Mouse (Mus musculus) hindbrain, embryonic 13.5 days (tissue): Measurements from ENCODE around the gene Tmem262. TPM values are rescaled to one million over a fixed set of nuclear protein-coding genes. Genes with fewer than 3 reads are reported as not detected.

Source experiments
- ATAC-seq: fragments of 200-750 bp; cut with Nextera tagmentation; 2 replicates; pipeline ENCODE4 v1.8.0; 2017; ENCODE audit warnings: moderate TSS enrichment; ENCODE audit not compliant: low FRiP score
- H3K27ac ChIP-seq: fragments of 300-500 bp; sonication (generic); 2 replicates; pipeline ENCODE4 v1.5.1; 2015; ENCODE audit warnings: inconsistent platforms, mild to moderate bottlenecking, moderate library complexity
- H3K27me3 ChIP-seq: fragments of 300-500 bp; sonication (generic); 2 replicates; pipeline ENCODE4 v1.6.1; 2015; ENCODE audit warnings: mild to moderate bottlenecking, inconsistent platforms
- H3K36me3 ChIP-seq: fragments of 300-500 bp; sonication (generic); 2 replicates; pipeline ENCODE4 v1.6.1; 2015; ENCODE audit warnings: mild to moderate bottlenecking, inconsistent platforms
- H3K4me1 ChIP-seq: fragments of 300-500 bp; sonication (generic); replicated peaks from 2 replicates; pipeline ENCODE4 v1.6.1; 2015; ENCODE audit warnings: inconsistent platforms
- H3K4me2 ChIP-seq: fragments of 300-500 bp; sonication (generic); 2 replicates; pipeline ENCODE4 v1.6.1; 2015; ENCODE audit warnings: inconsistent platforms, mild to moderate bottlenecking, moderate library complexity
- H3K4me3 ChIP-seq: fragments of 300-500 bp; sonication (generic); 2 replicates; pipeline ENCODE4 v1.5.1; 2015; ENCODE audit warnings: mild to moderate bottlenecking, inconsistent platforms
- H3K9ac ChIP-seq: fragments of 300-500 bp; sonication (generic); 2 replicates; pipeline ENCODE4 v1.6.1; 2015; ENCODE audit warnings: mild to moderate bottlenecking, inconsistent platforms
- H3K9me3 ChIP-seq: fragments of 300-500 bp; sonication (generic); 2 replicates; pipeline ENCODE4 v1.6.1; 2016; ENCODE audit warnings: inconsistent platforms
- whole genome bisulfite sequencing: fragments of 180-500 bp; shearing (Covaris S2); methylation state at CpG from one replicate; pipeline ENCODE4 v1.1.7; 2015; 5-methylcytosine and 5-hydroxymethylcytosine counted together
- polyA plus RNA-seq: library from polyadenylated mRNA; unstranded; fragments of >200 nt; fragmentation: Nextera tagmentation; extraction: Ambion mirVana; gene quantifications from 2 replicates; pipeline ENCODE4 v1.2.1, GENCODE M21; 2015

The Tmem262 gene
- polyA plus RNA-seq, 1 experiment from 2014 or later, result not detected

DNA sequence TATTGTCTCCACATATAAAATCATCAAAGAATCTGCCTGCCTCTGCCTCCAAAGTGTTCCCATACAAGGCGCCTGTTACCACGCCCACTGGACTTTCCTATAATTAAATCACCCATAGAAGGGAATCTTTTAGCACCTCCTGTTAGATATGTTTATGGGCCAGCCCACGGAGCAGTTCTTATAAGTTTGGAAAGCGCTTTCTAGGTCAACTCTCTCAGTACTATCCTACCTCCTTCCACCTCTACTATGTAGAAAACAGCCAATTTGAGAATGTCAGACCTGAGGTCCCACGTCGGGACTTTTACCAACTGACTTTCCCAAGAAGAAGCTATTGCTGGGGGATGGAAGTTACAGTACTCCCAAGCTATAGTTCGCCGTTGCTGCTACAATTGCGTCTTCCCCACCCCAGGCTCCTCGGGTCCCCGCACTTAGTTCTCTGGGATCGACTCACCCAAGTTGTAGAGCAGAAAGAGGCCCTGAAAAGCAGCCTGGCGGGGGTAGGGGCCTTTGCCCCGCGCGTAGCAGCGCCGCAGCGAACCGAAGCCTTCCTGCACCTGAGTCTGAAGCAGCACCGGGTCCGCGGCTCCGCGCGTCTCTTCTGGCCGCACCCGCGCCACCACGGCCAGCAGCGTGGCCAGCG, 37.6 kb downstream of the Tmem262 start:
- peaks cover 57% of the 10 kb centered on the region for H3K36me3 ChIP-seq
- no peaks in the 10 kb centered on the region for H3K27me3 ChIP-seq
- peak overlapping the region; percentile 89 for H3K4me3 ChIP-seq
- H3K9ac ChIP-seq, result peak overlapping the region; percentile 89
- peak overlapping the region; percentile 93 for H3K4me2 ChIP-seq
- ATAC-seq, result no peak
- H3K4me1 ChIP-seq, result peaks cover 30% of the 10 kb centered on the region
- H3K27ac ChIP-seq, result peak overlapping the region; percentile 95
- 6% methylated on average over 32 of the region's 32 CpGs for WGBS
- H3K9me3 ChIP-seq, result no peaks in the 10 kb centered on the region

DNA sequence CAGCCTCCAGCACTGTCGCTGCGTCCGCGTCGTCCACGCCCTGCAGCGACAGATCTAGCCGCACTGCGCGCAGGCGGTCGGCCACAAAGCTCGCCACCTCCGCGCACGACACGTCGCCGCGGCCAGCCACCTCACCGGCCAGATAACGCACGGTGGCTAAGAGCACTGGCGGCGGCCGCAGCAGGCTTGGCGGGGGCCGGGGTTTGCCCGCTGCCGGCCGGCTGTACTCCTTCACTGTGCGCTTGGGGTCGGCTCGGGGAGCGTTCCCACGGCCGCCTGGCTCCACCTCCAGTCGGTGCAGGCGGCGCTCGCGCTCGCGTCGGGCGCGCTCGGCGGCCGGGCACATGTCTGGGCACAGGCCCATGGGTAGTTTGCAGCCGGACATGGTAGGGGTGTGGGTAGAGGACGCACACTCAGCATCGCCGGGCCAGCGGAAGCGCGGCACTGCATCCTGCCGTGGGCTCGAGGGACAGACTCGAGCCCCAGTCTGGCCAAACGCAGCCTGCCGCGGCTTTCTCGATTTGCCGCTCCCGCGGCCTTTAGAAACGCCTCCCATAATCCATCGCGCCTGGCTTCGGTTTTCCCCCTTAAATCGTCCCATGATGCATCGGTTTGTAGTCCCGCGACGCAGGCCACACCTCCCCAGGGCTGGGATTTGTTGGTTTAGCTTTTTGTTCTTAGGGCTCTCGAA, 38.3 kb downstream of the Tmem262 start, which contains the start of gene Sac3d1:
TSS of gene Sac3d1 (minus strand) at position 665 of the 691 bp plus-strand sequence.
- Histone ChIP-seq H3K4me3 (peak within 1 kb of the TSS; percentile 89), H3K36me3 (peaks cover 50% of the 10 kb centered on the region), H3K27ac (peak within 1 kb of the TSS; percentile 95), H3K4me2 (peak within 1 kb of the TSS; percentile 93), H3K9ac (peak within 1 kb of the TSS; percentile 89), H3K9me3 (no peaks in the 10 kb centered on the region), H3K4me1 (peaks cover 30% of the 10 kb centered on the region), H3K27me3 (no peaks in the 10 kb centered on the region)
- WGBS, result under 1% methylated on average over 77 of the region's 77 CpGs
- ATAC-seq, result peak; percentile 91

DNA sequence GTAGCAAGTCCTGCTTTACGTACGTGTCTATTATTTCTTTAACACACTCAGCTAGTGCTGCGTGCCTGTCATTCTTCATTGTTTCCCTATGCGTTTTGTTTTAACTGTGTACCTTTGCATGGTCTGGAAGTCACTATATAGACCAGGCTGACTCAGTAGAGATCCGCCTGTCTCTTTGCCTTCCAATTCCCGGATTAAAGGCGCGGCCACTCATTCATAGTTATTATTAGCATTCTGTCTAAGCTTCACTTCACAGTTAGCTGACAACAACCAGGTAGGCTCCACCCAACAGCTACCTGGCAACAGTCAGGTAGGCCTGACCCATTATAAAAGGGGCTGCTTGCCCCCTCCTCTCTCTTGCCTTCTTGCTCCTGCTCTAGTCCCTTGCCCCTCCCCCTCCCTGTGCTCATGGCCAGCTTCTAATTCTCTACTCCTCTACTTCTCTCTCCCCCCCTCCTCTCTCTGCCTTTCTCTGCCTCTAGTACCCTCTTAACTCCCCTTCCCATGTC, 38.9 kb downstream of the Tmem262 start:
- WGBS, result under 1% methylated on average over 8 of the region's 8 CpGs
- H3K27me3 ChIP-seq, result no peaks in the 10 kb centered on the region
- peak overlapping the region; percentile 93 for H3K4me2 ChIP-seq
- peaks cover 36% of the 10 kb centered on the region for H3K4me1 ChIP-seq
- peak overlapping the region; percentile 89 for H3K4me3 ChIP-seq
- no peaks in the 10 kb centered on the region for H3K9me3 ChIP-seq
- peak overlapping the region; percentile 95 for H3K27ac ChIP-seq
- peak overlapping the region; percentile 89 for H3K9ac ChIP-seq
- H3K36me3 ChIP-seq, result peaks cover 50% of the 10 kb centered on the region
- ATAC-seq, result peak; percentile 52

DNA sequence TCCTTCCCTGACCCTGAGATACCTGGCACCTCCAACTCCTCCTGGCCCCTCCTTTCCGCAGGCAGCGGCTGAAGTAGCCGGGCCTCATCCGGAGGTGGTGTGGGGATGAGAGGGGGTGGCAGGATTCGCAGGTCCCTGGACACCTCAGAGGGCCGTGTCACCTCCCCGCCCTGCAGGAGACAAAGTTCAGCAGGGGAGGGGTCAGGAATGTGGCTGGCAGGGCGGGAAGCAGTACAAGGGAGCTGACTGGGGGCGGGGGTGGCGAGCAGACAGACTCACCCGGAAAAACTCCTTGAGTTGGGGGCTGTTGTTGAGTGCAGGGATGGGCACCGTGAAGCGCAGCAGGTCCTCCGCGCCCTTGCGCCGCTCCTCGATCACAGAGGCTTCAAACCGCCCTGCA, 41.9 kb downstream of the Tmem262 start:
- Histone ChIP-seq H3K27ac (no peak overlapping the region), H3K4me2 (no peak overlapping the region), H3K4me3 (no peak overlapping the region), H3K36me3 (peaks cover 28% of the 10 kb centered on the region), H3K27me3 (no peaks in the 10 kb centered on the region), H3K9me3 (no peaks in the 10 kb centered on the region), H3K4me1 (peaks cover 31% of the 10 kb centered on the region), H3K9ac (0 out of 2 replicates have a peak overlapping the region, but pooled peaks have one; percentile 39)
- WGBS, result 39% methylated on average over 19 of the region's 19 CpGs
- no peak for ATAC-seq

DNA sequence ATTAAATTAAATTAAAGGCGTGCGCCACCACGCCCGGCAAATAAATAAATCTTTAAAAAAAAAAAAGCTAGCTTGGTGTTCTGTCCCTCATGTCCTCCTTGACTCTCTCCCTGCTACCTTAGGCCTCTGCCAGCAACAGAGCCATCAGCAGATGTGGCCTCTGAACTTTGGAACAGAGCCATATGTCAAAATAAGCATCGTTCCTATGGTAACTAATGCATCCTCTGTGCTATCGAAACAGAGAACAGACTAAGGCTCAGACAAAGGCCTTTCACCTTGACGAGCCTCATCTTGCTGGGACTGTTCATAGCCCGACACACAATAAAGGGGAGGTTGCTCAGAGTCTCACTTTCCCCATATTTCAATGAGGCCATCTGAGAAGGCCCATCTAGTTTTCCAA, 43.5 kb downstream of the Tmem262 start:
- Histone ChIP-seq H3K36me3 (peaks cover 28% of the 10 kb centered on the region), H3K4me3 (no peak overlapping the region), H3K9me3 (no peaks in the 10 kb centered on the region), H3K4me2 (no peak overlapping the region), H3K27ac (peak overlapping the region; percentile 49), H3K4me1 (peaks cover 25% of the 10 kb centered on the region), H3K9ac (peak overlapping the region; percentile 20; the same call in 1 of the 2 replicates), H3K27me3 (no peaks in the 10 kb centered on the region)
- ATAC-seq, result no peak
- WGBS, result 62% methylated on average over 8 of the region's 8 CpGs

DNA sequence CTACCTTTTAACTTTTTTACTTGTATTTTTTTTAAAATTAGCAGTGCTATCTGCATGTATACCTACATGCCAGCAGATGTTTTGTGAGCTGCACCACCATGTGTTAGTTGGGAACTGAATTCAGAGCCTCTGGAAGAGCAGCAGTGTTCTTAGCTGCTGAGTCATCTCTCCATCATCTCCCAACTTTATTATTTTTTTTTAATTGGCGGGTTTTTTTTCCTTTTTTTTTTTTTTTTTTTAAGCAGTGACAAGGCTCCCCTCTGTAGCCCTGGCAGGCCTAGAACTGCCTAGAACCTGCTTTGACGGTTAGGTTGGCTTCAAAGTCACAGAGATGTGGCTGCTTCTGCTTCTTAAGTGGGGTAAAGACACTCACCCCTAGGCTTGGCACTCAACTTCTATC, 45.1 kb downstream of the Tmem262 start:
- Histone ChIP-seq H3K4me1 (peaks cover 12% of the 10 kb centered on the region), H3K36me3 (peaks cover 25% of the 10 kb centered on the region), H3K27me3 (no peaks in the 10 kb centered on the region), H3K9ac (no peak overlapping the region), H3K9me3 (no peaks in the 10 kb centered on the region), H3K4me2 (no peak overlapping the region), H3K4me3 (no peak overlapping the region), H3K27ac (no peak overlapping the region)
- 83% methylated on average over 2 of the region's 2 CpGs for WGBS
- ATAC-seq, result no peak

DNA sequence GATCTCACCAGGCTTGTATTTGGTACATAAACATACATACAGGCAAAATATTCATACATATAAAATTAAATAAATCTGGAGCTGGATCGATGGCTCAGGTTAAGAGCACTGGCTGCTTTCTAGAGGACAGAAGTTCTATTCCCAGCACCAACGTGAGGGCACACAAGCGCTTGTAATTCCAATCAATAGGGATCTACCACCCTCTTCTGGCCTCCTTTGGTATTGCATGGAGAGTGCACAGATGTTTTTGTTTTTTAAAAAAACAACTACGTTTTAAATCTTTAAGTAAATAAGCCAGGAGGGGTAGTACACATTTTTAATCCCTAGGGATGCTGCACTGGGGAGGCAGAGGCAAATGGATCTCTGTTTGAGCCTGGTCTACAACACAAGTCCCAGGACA, 46.5 kb downstream of the Tmem262 start:
- no peaks in the 10 kb centered on the region for H3K27me3 ChIP-seq
- no peaks in the 10 kb centered on the region for H3K9me3 ChIP-seq
- H3K36me3 ChIP-seq, result peaks cover 13% of the 10 kb centered on the region
- H3K4me1 ChIP-seq, result peaks cover 12% of the 10 kb centered on the region
- WGBS, result 23% methylated on average over 4 of the region's 4 CpGs
- no peak overlapping the region for H3K27ac ChIP-seq
- H3K4me3 ChIP-seq, result no peak overlapping the region
- ATAC-seq, result no peak
- no peak overlapping the region for H3K4me2 ChIP-seq
- no peak overlapping the region for H3K9ac ChIP-seq

DNA sequence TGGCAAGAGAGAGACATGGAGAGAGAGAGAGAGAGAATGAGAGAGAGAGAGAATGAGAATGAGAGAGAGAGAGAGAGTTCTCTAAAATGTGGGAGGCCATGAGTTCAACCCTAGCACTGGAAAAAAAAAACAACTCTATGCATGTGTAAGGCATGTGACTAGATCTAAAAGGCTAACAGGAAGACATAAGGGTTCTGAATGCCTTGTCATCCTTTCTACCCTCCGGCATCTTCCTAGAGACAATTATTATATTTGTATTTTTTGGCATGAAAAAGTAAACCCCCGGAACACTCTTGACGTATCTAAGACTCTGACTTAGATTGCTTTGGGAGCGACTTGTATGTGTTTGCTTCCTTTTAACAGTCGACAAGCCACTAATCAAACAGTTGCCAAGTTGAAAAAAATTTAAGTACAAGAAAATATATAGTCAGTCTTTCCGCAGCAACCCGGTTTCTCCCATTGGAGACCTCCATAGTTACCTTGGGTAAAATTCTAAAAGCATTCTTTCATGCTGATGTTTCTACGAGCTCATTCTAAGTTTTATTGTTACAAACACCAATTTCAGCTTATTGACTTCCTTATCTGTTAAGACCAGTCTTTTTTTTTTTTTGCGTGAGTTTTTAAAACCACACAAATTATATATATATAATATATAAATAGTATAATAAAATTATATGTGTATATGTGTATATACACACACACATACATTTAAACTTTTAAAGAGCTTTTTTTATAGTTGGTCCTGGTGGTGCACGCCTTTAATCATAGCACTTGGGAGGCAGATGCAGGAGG, 47.2 kb downstream of the Tmem262 start:
- no peaks in the 10 kb centered on the region for H3K27me3 ChIP-seq

DNA sequence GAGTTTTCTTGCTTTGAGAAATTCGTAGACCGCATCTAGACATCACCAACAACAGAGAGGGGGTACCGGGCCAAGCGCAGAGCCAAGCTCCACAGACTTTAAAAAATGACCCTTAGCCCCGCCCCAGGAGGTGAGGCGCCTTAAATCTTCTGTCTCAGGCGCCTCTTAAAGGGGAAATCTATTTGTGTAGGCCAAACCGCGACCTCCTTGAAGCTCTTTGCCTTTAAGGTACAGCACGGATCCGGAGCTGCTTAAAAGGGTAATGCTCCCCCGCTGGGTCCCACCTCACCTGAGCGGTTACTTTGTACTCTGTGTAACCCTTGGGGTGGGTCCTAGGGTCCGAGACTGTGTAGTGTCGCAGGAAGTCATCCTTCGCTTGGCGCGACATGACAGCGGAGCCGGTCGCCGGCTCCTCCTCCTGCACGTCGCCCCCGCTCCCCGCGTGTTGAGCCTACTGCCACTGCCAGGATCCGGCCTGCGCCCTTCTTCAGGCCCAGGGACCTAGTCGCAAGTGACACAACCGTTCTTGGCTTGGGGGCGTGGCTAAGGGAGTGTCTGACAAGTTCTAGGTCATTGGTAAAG, 48.0 kb downstream of the Tmem262 start, which contains the start of gene Snx15:
TSS of gene Snx15 (minus strand) at position 545 of the 582 bp plus-strand sequence.
- peaks cover 16% of the 10 kb centered on the region for H3K4me1 ChIP-seq
- no peaks in the 10 kb centered on the region for H3K9me3 ChIP-seq
- H3K9ac ChIP-seq, result peak within 1 kb of the TSS; percentile 76
- peak within 1 kb of the TSS; percentile 58 for H3K4me3 ChIP-seq
- WGBS, result under 1% methylated on average over 32 of the region's 32 CpGs
- ATAC-seq, result peak; percentile 94
- H3K27ac ChIP-seq, result peak within 1 kb of the TSS; percentile 94
- H3K4me2 ChIP-seq, result peak within 1 kb of the TSS; percentile 55
- H3K36me3 ChIP-seq, result peaks cover 6% of the 10 kb centered on the region; the same call in 1 of the 2 replicates
- H3K27me3 ChIP-seq, result no peaks in the 10 kb centered on the region

More for the DNA sequence above, 47.2 kb downstream of the Tmem262 start:
- H3K4me3 ChIP-seq, result peak overlapping the region; percentile 58
- peak overlapping the region; percentile 76; the same call in 1 of the 2 replicates for H3K9ac ChIP-seq
- ATAC-seq, result no peak
- WGBS, result 74% methylated on average over 10 of the region's 10 CpGs
- H3K36me3 ChIP-seq, result peaks cover 6% of the 10 kb centered on the region; the same call in 1 of the 2 replicates
- H3K27ac ChIP-seq, result peak overlapping the region; percentile 94
- no peaks in the 10 kb centered on the region for H3K9me3 ChIP-seq
- peaks cover 12% of the 10 kb centered on the region for H3K4me1 ChIP-seq
- peak overlapping the region; percentile 55 for H3K4me2 ChIP-seq
